Mouse (Mus musculus): ENCODE data around the gene Clec16a. TPM values are rescaled to one million over a fixed set of nuclear protein-coding genes. Genes with fewer than 3 reads are reported as not detected.
A peak's percentile ranks its signal among the peaks of the same experiment; 100 is the strongest.

Gene Clec16a
- polyA plus RNA-seq, 1 experiment from 2014 or later, result 12.8 TPM

- H3K27ac ChIP-seq, result no peak overlapping the region
- H3K4me2 ChIP-seq, result no peak overlapping the region
- 52% methylated on average over 5 of the region's 5 CpGs for WGBS (ENCODE audit: insufficient replicate concordance)
- H3K4me3 ChIP-seq (replicated peaks), result no peak overlapping the region
- DNase-seq (no peak), ATAC-seq (ENCODE audit: low read depth) (no peak)
- H3K27me3 ChIP-seq, result no peaks in the 10 kb centered on the region
- no peaks in the 10 kb centered on the region for H3K36me3 ChIP-seq
- no peak overlapping the region for H3K9ac ChIP-seq
- H3K9me3 ChIP-seq (replicated peaks), result no peaks in the 10 kb centered on the region
- H3K4me1 ChIP-seq (replicated peaks), result peaks cover 16% of the 10 kb centered on the region
Measured at GRCm38 (mm10) chr16:10536323-10536722, 8.8 kb upstream of the Clec16a start.

- ATAC-seq (ENCODE audit: low read depth) (no peak), DNase-seq (no peak)
Measured at GRCm38 (mm10) chr16:10536961-10537360, 8.2 kb upstream of the Clec16a start.

GRCm38 (mm10) chr16:10540763-10541597 is 4.2 kb upstream of the Clec16a start:
- peak overlapping the region; percentile 83 for H3K4me3 ChIP-seq (replicated peaks)
- 67% methylated on average over 16 of the region's 16 CpGs for WGBS (ENCODE audit: insufficient replicate concordance)

More at GRCm38 (mm10) chr16:10536961-10537360, 8.2 kb upstream of the Clec16a start:
- H3K9ac ChIP-seq, result no peak overlapping the region
- H3K27me3 ChIP-seq, result no peaks in the 10 kb centered on the region
- no peak overlapping the region for H3K27ac ChIP-seq
- H3K4me2 ChIP-seq, result no peak overlapping the region
- H3K36me3 ChIP-seq, result no peaks in the 10 kb centered on the region
- H3K4me1 ChIP-seq (replicated peaks), result peaks cover 22% of the 10 kb centered on the region
- H3K9me3 ChIP-seq (replicated peaks), result no peaks in the 10 kb centered on the region
- WGBS (ENCODE audit: insufficient replicate concordance), result 68% methylated on average over 3 of the region's 3 CpGs
- H3K4me3 ChIP-seq (replicated peaks), result no peak overlapping the region

GRCm38 (mm10) chr16:10541598-10541930 is 3.6 kb upstream of the Clec16a start:
- Histone ChIP-seq H3K4me3 (replicated peaks) (peak overlapping the region; percentile 83), H3K36me3 (no peaks in the 10 kb centered on the region), H3K9me3 (replicated peaks) (no peaks in the 10 kb centered on the region), H3K9ac (peak overlapping the region; percentile 88), H3K27ac (no peak overlapping the region), H3K27me3 (no peaks in the 10 kb centered on the region), H3K4me2 (peak overlapping the region; percentile 100), H3K4me1 (replicated peaks) (peaks cover 55% of the 10 kb centered on the region)
- 43% methylated on average over 7 of the region's 7 CpGs for WGBS (ENCODE audit: insufficient replicate concordance)
- no peak for ATAC-seq (ENCODE audit: low read depth)
- no peak for DNase-seq

More at GRCm38 (mm10) chr16:10540763-10541597, 4.2 kb upstream of the Clec16a start:
- Histone ChIP-seq H3K27me3 (no peaks in the 10 kb centered on the region), H3K36me3 (no peaks in the 10 kb centered on the region), H3K9me3 (replicated peaks) (no peaks in the 10 kb centered on the region), H3K27ac (no peak overlapping the region), H3K4me1 (replicated peaks) (peaks cover 49% of the 10 kb centered on the region), H3K4me2 (peak overlapping the region; percentile 100), H3K9ac (peak overlapping the region; percentile 88; the same call in 1 of the 2 replicates)
- ATAC-seq (ENCODE audit: low read depth) (no peak), DNase-seq (no peak)

GRCm38 (mm10) chr16:10542266-10542665 is 2.9 kb upstream of the Clec16a start:
- Histone ChIP-seq H3K4me2 (peak overlapping the region; percentile 100), H3K4me1 (replicated peaks) (peaks cover 59% of the 10 kb centered on the region), H3K27ac (peak overlapping the region; percentile 68), H3K27me3 (no peaks in the 10 kb centered on the region), H3K4me3 (replicated peaks) (peak overlapping the region; percentile 83), H3K9ac (peak overlapping the region; percentile 88), H3K36me3 (no peaks in the 10 kb centered on the region), H3K9me3 (replicated peaks) (no peaks in the 10 kb centered on the region)
- ATAC-seq (ENCODE audit: low read depth) (no peak), DNase-seq (no peak)
- 11% methylated on average over 22 of the region's 22 CpGs for WGBS (ENCODE audit: insufficient replicate concordance)

- DNase-seq (peak; percentile 96), ATAC-seq (ENCODE audit: low read depth) (peak; percentile 92)
- peaks cover 62% of the 10 kb centered on the region for H3K4me1 ChIP-seq (replicated peaks)
- peak within 1 kb of the TSS; percentile 88 for H3K9ac ChIP-seq
- peak within 1 kb of the TSS; percentile 100 for H3K4me2 ChIP-seq
- H3K36me3 ChIP-seq, result no peaks in the 10 kb centered on the region
- no peaks in the 10 kb centered on the region for H3K27me3 ChIP-seq
- H3K4me3 ChIP-seq (replicated peaks), result peak within 1 kb of the TSS; percentile 83
- H3K27ac ChIP-seq, result peak within 1 kb of the TSS; percentile 68
- WGBS (ENCODE audit: insufficient replicate concordance), result under 1% methylated on average over 61 of the region's 61 CpGs
- no peaks in the 10 kb centered on the region for H3K9me3 ChIP-seq (replicated peaks)
Measured at GRCm38 (mm10) chr16:10542698-10543365, 2.3 kb upstream of the Clec16a start, which contains the start of gene Dexi. Gene Dexi, minus strand, starts transcription at chr16:10543054.

- ATAC-seq (ENCODE audit: low read depth), result no peak
- peaks cover 41% of the 10 kb centered on the region for H3K4me1 ChIP-seq (replicated peaks)
- no peaks in the 10 kb centered on the region for H3K36me3 ChIP-seq
- H3K4me3 ChIP-seq (replicated peaks), result peak overlapping the region; percentile 1; the same call in 1 of the 2 replicates
- H3K27ac ChIP-seq, result no peak overlapping the region
- 64% methylated on average over 3 of the region's 3 CpGs for WGBS (ENCODE audit: insufficient replicate concordance)
- H3K27me3 ChIP-seq, result no peaks in the 10 kb centered on the region
- peak overlapping the region; percentile 84 for H3K4me2 ChIP-seq
- peak overlapping the region; percentile 89; the same call in 1 of the 2 replicates for H3K9ac ChIP-seq
- no peak for DNase-seq
- no peaks in the 10 kb centered on the region for H3K9me3 ChIP-seq (replicated peaks)
Measured at GRCm38 (mm10) chr16:10546865-10547264, 1.7 kb downstream of the Clec16a start.

- H3K4me2 ChIP-seq, result no peak overlapping the region
- no peak overlapping the region for H3K27ac ChIP-seq
- DNase-seq, result no peak
- no peaks in the 10 kb centered on the region for H3K27me3 ChIP-seq
- H3K36me3 ChIP-seq, result no peaks in the 10 kb centered on the region
- H3K4me3 ChIP-seq (replicated peaks), result no peak overlapping the region
- peaks cover 24% of the 10 kb centered on the region for H3K4me1 ChIP-seq (replicated peaks)
- no peaks in the 10 kb centered on the region for H3K9me3 ChIP-seq (replicated peaks)
- WGBS (ENCODE audit: insufficient replicate concordance), result 60% methylated on average over 3 of the region's 3 CpGs
- no peak overlapping the region for H3K9ac ChIP-seq
- no peak for ATAC-seq (ENCODE audit: low read depth)
Measured at GRCm38 (mm10) chr16:10548938-10549337, 3.8 kb downstream of the Clec16a start.

GRCm38 (mm10) chr16:10549600-10549999 is 4.5 kb downstream of the Clec16a start:
- Histone ChIP-seq H3K9ac (no peak overlapping the region), H3K4me1 (replicated peaks) (peaks cover 18% of the 10 kb centered on the region), H3K4me2 (no peak overlapping the region), H3K27me3 (no peaks in the 10 kb centered on the region), H3K36me3 (no peaks in the 10 kb centered on the region), H3K9me3 (replicated peaks) (no peaks in the 10 kb centered on the region), H3K4me3 (replicated peaks) (no peak overlapping the region), H3K27ac (no peak overlapping the region)
- ATAC-seq (ENCODE audit: low read depth), result no peak
- DNase-seq, result no peak
- 69% methylated on average over 2 of the region's 2 CpGs for WGBS (ENCODE audit: insufficient replicate concordance)

- 66% methylated on average over 4 of the region's 4 CpGs for WGBS (ENCODE audit: insufficient replicate concordance)
- Histone ChIP-seq H3K27me3 (no peaks in the 10 kb centered on the region), H3K4me1 (replicated peaks) (peaks cover 7% of the 10 kb centered on the region), H3K4me2 (no peak overlapping the region), H3K9ac (no peak overlapping the region), H3K27ac (no peak overlapping the region), H3K4me3 (replicated peaks) (no peak overlapping the region), H3K36me3 (no peaks in the 10 kb centered on the region), H3K9me3 (replicated peaks) (no peaks in the 10 kb centered on the region)
- DNase-seq (no peak), ATAC-seq (ENCODE audit: low read depth) (no peak)
Measured at GRCm38 (mm10) chr16:10551592-10551991, 6.5 kb downstream of the Clec16a start.

- ATAC-seq (ENCODE audit: low read depth), result no peak
- no peak for DNase-seq
- H3K9me3 ChIP-seq (replicated peaks), result no peaks in the 10 kb centered on the region
Measured at GRCm38 (mm10) chr16:10553858-10554257, 8.7 kb downstream of the Clec16a start.

More at GRCm38 (mm10) chr16:10553858-10554257, 8.7 kb downstream of the Clec16a start:
- WGBS (ENCODE audit: insufficient replicate concordance), result 34% methylated on average over 2 of the region's 2 CpGs
- Histone ChIP-seq H3K36me3 (no peaks in the 10 kb centered on the region), H3K27ac (no peak overlapping the region), H3K4me3 (replicated peaks) (no peak overlapping the region), H3K27me3 (no peaks in the 10 kb centered on the region), H3K4me2 (no peak overlapping the region), H3K9ac (no peak overlapping the region), H3K4me1 (replicated peaks) (no peaks in the 10 kb centered on the region)

Measured in liver, embryonic 13.5 days (tissue).